Mouse (Mus musculus) kidney, postnatal 4 days (tissue): ENCODE measurements around the gene Gata5.
A peak's percentile ranks its signal among the peaks of the same experiment; 100 is the strongest.

Experiments
- DNase-seq, 2 experiments: peaks; one replicate each; pipeline ENCODE4 v3.0.0; 2021; ENCODE audit warnings: mixed read lengths in 2 of 2

Gata5 gene

DNA sequence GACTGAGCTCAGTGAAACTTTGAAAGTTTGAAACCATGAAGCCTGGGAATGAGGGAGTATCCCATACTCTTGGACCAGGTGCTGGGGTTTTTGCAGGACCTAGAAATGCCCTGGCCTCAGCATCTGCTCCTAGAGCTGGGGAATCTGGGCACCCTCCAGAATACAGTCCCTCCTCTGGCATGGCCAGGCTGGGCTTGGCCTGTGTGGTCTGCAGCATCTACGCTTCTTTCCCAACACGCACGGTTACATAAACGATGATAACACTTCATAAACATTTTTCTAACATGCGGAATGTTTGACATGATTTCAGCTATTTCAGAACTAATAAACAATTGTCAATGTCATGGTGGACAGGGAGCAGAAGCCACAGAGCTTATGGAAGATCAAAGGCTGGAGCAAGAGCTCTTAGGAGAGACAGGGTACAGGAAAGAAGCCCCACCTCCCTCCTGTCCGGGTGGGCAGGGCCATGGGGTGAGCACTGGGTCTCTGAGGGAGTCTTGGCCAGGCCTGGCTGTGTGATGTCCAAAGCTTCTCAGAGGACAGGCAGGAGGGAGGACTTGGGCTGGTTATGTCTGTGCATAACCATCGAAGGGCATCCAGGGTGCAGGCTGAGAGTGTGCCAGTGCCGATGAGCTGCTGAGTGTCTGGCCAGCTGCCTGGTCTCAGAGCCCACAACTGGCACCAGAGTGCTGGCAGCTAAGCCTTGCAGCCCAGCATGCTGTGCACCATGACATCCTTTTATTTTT, 27.9 kb downstream of the Gata5 start:
- no peak for DNase-seq

GRCm38 (mm10) chr2:180306009-180306408, 28.5 kb downstream of the Gata5 start:
- no peak for DNase-seq

- no peak for DNase-seq
These were observed 29.0 kb downstream of the Gata5 start for GRCm38 (mm10) chr2:180305490-180305889.

DNA sequence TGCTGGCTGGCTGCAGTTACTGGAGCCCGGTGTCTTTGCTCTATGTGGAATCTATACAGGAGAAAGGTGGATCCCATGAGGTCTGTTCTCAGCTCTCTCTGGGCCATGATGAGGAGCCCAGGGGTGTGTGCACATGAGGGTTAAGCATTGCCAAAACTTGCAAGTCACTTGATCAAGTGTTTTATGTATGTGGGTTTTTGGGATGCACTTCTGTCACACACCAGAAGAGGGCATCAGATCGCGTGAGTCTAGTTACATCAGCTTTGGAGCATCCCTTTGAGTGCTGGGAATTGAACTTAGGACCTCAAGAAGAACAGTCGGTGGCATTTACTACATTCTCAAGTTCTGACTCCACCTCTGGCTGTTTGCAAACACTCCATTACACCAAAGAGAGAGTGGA, 29.9 kb downstream of the Gata5 start:
- DNase-seq = no peak

DNA sequence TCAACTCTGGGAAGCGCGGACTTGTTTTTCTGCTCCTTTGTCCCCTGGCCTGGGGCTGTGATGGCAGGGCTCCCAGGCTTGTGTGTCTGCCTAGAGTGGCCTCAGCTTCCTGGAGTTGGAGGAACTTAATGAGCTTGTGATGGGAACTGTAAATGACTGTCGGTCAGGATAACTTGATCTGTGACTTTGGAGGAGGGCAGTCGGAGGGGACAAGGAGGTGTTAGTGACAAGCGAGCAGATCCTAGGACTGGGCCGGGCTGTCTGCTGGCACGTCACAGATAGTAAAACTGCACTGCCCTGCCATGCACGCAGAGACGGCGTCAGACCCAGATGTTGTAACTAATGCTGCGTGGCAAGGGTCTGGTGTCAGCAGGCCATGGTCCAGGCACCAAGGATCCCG, 31.0 kb downstream of the Gata5 start:
- no peak for DNase-seq

- DNase-seq = no peak
These were observed 32.3 kb downstream of the Gata5 start for GRCm38 (mm10) chr2:180302201-180302600.

DNA sequence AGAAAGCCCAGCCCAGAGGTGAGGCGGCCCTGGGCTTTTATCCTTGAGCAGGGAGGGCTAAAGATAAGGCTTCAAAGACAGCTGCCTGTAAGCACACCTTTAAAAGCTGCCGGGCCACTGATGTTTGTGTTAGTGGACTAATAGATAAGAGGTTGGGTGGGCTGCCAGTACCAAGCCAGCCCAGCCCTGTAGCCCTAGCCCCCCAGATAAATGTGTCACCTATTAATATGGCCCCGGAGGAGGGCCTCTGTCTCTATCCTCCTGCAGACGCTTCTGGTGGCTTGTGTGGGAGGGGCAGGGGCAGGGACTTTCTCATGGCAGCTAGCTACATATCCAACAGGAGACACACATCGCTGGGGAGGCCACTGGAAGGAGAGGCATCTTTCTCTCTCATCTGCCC, 33.7 kb downstream of the Gata5 start:
- no peak for DNase-seq

DNA sequence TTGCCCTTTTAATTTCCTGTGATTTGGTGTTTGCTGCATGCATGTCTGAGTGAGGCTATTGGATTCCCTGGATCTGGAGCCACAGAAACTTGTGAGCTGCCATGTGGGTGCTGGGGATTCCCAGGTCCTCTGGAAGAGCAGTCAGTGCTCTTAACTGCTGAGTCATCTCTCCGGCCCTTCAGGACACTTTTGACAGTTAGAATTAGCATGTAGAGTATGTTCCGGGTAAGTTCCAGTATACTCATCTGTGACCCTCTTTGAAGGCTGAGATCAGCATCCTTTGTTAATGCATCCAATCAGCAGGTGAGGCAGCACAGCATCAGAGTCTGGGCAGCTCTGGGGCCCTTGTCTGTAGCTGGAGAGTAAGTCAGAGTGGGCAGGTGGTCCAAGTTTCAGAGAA, 34.2 kb downstream of the Gata5 start:
- no peak for DNase-seq

GRCm38 (mm10) chr2:180292906-180293305, 41.6 kb downstream of the Gata5 start:
- DNase-seq = no peak

- DNase-seq = no peak
These were observed 42.5 kb downstream of the Gata5 start for GRCm38 (mm10) chr2:180292026-180292425.

- no peak for DNase-seq
These were observed 42.9 kb downstream of the Gata5 start for GRCm38 (mm10) chr2:180291566-180291965.

GRCm38 (mm10) chr2:180290503-180290902, 44.0 kb downstream of the Gata5 start:
- DNase-seq = no peak

DNA sequence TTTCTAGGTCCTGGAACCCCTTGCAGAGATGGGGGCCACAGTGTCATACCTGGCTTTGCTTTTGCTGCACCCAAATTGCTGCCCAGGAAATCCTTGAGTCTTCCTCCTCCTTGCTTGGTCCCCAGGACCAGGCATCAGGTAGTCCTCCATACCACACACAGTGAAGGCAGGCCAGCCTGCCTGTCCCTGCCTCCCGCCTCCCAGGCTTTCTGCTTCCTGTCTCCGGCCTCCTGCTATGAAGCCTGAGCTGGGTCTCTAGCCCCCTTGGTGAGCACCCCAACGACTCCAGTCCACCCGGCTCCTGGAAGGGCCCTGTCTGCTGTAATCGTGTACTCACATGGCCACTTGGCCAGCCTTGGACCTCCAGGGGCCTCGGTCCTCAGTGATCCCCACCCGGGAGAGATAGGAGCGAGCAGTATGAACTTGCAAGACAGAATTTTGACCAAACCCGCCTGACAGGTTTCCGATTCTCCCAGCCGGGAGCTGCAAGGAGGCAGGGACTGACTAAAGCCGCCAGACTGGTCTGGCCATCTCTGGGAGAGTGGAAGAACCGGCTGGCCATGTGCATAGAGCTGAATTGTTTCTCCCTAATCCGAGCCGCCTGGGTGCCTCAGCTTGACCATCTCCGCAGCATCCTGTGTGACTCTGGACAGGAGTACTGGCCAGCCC, 44.9 kb downstream of the Gata5 start, which contains the start of gene Rbbp8nl:
Rbbp8nl (minus strand) TSS at position 440 of the 669 bp plus-strand sequence.
- DNase-seq = peak; percentile 70 to 78

DNA sequence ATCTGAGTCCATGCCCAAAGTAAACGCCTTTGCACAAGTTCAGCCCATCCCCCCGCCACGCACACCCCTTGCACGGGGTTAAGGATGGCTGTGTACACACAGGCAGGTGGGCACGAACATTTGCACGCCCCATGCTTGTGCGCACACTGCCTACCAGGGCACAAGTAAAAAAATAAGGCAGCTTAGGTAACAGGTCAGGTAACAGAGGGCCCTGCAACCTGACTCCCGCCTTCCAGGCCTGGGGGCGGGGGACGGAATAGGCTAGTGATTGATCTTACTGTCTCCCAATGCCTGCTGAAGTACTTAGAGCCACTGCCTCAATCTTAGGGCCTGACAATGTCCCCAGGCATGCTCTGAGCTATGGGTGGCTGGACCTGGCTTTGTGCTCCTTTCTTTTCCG, 45.5 kb downstream of the Gata5 start:
- DNase-seq = peak in 1 of 2 experiments; percentile 17

DNA sequence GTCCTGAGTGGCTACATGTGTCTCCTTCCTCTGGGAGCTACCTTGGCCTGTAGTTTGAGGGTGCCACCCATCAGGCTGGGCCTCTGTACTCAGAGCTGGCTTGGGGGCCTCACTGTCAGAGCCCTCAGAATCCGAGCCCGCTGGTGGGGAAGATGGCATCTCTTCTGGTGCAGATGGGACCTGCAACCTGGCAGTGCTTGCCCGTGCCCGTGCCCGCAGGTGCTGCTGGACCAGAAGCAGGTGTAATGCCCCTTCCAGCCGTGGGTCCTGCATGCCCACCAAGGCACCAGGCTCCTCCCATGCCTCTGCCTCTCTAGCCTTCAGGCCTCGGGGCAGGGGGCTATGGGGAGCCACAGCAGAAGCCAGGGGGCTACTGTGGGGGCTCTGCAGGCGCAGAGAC, 55.2 kb downstream of the Gata5 start:
- no peak for DNase-seq

DNA sequence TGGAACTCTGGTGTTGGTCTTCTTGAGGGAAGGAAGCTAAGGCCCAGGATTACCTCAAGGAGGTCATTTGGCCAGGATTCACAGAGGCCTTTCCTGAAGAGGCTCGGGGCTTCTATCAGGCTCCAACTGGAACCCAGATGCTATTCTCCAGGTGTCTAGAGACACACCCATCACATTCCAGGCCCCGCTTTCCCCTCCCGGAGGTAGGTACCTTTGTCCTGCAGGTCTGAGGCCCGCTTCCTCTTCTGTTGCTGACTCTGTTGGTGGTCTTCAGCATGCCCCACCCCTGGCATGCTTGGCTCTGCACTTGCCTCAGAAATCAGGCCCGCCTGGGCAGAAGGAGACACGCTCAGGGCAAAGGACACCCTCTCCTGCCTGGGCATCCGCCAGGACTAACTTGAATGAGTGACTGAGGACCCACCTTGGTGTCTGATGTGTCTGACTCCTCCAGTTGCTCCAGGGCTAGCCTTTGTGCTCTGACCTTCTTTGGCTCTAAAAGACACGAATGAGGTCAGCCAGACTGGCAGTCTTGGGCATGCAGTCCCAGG, 56.7 kb downstream of the Gata5 start:
- DNase-seq = peak in 1 of 2 experiments; percentile 13

DNA sequence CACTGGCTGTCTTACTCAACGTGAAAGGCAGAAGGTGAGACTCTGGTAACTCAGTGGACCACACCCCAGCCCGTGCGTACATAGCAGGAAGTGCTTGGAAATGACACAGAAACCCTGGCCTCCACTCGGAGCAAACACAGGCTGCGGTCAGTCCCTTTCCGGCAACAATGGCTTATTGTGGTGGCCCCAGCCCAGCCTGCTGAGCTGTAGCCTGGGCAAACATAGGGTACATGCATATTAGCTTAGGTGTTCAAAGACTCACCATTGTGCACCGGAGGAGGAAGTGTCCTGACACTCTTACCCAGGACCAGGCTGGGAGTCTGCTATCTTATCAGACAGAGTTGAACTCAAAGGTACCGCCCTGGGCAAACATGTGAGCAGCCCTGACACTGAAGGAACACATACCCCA, 57.6 kb downstream of the Gata5 start:
- peak in 1 of 2 experiments; percentile 22 for DNase-seq

GRCm38 (mm10) chr2:180276385-180276784, 58.1 kb downstream of the Gata5 start:
- DNase-seq = no peak

DNA sequence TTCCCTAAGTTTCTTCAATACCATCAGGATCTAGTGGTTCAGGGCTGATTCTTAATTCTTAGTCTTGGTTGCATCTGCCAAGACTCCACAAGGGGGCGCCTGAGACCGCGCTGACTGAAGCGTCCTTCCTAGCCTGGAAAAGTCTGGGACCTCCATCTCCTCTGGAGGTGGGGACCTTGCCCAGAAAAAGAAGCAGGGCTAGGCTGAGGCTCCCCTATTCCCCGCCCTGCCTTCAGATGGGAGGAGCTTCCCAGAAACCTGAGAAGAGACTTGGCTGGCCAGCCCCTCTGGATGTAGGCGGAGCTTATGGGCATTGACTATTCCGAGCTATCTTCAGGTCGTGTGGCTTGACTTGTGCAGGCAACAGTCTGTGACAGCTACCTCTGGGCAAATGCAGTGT, 58.7 kb downstream of the Gata5 start:
- peak; percentile 92 for DNase-seq
